Mouse (Mus musculus): ENCODE measurements at regions not wholly inside any gene's neighbourhood (a gene's known extent, or its start where the extent isn't known, plus 50 kb on each side); places are given as distances from the start of the nearest gene placed in this dataset.

DNA sequence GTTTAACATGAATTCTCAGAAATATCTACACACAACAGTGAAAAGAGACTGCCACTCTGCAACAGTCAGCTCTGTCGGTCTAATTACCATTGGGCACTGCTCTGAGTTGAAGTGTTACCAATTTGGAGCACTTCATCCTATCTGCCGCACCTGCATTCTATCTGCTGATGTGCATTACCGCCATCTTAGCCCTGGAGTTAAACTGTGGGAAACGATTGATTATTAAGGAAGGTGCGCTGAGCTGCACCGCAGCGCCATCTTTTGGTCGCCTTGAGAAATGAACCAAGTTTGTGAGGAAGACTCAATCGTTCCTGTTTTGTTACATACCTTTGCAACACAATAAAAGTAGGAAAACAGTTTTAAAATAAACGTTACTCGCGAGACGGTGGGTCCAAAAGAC is 110.5 kb downstream of the Rergl start:
- DNase-seq (ENCODE audit: low read depth, low spot score), result peak; percentile 80

DNA sequence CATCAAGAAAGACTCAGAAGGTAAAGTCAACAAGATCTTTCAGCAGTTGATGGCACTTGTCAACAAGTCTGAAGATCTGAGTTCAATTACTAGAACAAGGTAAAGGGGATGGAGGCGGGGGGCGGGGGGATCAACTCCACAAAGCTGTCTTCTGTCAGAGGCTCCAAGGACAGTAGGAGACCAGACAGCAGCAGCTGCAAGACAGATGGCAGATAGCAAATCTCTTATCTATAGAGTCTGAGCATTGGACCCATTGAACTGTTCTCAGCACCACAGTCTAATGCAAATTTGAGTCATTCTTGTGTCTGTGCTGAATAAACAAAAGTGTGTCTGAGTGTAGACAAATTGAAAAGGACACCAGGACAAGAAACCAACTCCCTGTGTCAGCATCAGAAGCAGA is 150.8 kb downstream of the Rergl start:
- peak; percentile 65 for DNase-seq (ENCODE audit: low read depth, low spot score)

DNA sequence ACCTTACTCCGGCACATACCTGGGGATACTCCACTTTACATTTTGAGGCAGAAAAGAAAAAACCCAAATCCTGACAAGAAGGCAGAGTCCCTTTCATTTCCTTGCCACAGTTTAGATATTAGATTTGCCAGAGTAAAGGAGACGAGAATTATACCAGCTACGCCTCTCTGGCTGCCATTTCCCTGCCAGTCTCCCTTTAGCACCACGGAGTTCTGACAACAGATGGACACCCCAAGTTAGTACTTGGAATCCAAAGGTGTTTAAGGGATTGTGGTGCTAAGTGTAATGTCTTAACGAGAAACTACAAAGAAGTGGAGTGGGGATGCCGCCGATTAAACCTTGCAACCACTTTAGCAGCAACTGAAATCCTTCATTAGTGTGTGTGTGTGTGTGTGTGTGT is 176.6 kb downstream of the Rergl start:
- no peak for DNase-seq (ENCODE audit: low read depth, low spot score)

DNA sequence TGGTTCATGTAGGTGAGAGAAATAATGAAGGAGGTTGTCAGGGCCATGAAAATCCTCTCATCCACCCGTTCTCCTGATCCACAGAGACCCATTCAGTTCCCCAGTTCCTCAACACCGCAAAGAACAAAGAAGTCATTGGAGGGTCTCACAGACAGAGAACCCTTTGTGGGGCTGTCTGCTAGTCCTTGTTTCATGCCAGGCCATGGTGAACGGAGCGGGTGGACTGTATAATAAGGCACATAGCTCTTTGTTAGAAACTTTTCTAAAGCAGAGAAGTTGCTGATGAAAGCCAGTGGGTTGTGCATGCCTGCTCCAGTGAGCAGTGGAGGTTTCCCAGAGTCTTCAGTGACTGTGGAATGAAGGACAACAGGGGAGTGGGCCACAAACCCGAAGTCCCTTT is 194.1 kb downstream of the Rergl start:
- DNase-seq (ENCODE audit: low read depth, low spot score), result no peak

DNA sequence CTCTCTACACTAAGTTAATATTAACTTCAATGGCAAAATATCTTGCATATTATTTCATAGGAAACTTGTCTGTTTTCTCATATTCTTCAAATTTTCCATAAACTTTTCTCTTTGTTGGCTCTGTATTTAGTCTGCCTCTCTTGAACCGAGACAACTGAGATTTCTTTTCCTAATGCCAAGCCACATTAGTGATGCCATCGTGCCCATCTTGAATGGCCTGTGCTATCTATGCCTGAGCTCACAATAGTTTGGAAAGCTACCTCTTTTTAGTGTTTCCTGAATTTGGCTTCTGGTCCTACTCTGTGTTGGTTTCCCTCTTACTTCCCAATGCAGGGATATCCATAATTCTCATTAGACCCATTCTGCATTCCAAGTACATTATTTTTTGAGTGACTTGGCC is 197.5 kb downstream of the Rergl start:
- DNase-seq (ENCODE audit: low read depth, low spot score), result no peak

DNA sequence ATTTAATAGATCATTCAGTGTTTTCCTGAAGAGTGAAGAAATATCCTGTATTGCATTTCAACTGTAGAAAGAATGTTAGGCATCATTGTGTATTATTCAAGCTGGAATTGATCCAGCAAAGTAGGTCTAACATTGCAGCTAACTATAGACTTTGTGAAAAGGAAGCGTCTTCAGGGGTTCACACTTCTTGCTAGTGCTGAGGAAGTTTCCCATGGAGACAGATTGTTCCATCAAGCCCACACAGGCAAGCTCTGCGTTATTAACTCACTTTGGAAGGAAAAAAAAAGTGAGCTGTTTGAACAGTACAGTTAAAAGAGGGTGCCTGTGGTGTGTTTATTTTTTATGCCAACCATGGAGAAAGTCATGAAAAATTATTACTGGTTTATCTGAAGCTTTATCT is 206.1 kb downstream of the Rergl start:
- DNase-seq (ENCODE audit: low read depth, low spot score), result no peak

DNA sequence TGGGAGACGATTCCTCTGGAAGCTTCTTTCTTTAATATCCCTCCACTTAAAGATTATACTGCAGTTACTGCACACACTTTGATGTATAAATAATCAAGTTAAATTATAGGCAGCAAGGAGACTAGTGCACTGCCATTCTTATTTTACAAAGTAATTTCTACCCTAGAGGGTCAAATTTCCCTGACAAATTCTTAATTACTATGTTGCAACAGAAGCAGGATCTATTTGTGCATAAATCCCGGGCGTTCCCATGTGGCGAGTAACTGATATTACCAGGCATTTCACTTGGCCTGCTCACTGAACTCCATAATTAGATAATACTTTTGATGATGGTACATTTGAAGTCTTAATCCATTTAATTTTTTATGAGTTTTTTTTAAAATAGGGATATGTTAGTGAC is 222.7 kb downstream of the Rergl start:
- no peak for DNase-seq (ENCODE audit: low read depth, low spot score)

DNA sequence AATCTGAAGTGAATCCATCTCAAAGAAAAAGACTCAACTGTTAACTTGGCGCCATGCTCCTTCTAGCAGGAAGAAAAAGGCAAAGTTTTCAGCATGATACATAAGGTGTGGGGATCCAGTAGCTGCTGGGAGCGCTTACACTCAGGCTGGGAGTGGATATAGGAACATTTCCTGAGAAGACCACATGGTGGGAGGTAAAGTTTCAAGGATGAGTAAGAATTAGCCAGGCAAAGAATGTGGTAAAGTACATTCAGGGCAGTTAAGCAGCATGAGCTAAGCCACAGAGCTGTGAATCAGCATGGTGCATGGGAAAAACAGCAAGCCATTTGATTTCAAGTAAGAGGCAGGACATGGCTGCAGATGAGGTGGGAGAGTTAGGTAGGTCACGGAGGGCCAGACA is 226.3 kb downstream of the Rergl start:
- DNase-seq (ENCODE audit: low read depth, low spot score), result no peak

DNA sequence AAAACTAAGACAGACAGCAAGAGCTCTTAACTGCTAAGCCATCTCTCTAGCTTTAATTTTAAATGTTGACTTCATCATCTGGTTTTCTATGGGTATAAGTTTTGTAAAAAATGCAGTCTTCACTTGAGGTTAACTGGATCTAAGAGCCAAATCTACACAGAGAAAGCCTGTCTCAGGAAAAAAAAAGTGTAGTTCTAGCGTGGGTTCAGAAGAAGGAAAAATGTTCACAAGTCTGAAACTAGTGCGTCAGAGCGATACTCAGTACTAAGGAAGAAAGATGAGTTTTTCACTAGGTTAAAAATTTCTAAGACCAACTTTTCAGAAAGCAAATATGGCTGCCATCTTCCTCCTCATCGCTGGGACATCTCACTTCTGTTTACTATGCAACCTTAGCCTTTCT is 248.1 kb downstream of the Rergl start:
- no peak for DNase-seq (ENCODE audit: low read depth, low spot score)

DNA sequence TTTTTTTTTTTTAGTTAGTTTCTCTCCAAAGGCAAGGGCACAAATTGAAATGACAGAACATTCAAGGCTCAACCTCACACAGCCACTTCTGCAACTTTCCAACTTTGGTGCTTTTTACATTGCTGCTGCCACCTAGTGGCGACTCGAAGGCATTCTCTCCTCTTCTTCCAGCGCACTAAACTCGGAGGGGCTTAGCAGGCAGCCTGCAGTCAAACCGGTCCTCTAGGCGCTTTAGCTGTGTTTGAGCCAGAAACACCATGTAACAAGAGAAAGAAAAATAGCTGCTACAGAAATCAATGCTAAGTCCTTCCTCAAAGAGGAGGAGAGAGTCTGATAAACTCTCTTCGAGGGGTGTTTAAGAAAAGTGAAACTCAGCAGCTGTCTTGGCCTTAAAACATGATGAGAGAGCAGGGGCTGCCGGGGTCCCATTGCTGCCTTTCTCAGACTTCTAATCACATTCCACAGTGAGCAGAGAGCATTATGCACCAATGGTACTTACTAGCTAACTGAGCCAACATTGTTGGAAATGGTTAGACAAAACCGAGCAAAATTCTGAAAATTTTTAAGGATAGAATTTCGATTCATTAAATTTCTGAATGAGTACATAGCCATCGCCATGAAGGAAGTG is 252.7 kb downstream of the Rergl start:
- peak; percentile 78 for DNase-seq (ENCODE audit: low read depth, low spot score)

DNA sequence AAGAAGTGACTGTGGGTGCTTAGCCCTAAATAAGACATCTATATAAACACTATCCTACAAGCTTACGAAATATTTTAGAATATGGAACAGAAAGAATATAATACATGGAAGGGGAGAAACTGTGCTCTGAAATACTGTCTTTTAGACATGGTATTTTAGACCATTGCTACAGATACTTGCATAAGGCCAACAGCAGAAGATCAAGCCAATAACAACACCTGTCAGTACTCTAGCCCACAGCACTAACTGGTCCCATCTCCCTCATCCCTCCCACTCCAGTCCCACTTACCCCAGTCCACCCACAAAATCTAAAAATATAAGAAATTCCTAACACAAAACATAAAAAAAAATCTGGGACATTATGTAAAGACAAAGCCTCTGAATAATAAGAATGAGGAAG is 275.6 kb downstream of the Rergl start:
- no peak for DNase-seq (ENCODE audit: low read depth, low spot score)

DNA sequence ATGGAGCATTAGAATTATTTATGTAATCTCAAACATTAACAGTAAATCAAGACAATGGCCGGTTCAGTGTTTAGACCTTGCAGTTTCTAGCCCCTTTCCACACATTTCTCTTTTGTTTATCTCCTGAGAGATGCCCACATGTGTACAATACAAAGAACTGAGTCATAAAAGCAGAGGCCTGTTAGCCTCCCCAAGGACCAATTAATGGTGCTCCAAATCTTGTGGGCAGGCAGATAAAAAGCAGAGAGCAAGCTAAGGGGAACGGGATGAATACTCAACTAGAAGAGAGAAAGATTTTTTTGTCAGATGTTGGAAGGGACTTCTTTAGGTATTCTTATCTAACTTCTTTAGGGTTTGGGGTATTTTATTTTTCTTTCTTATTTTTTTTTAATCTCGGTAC is 287.3 kb downstream of the Rergl start:
- no peak for DNase-seq (ENCODE audit: low read depth, low spot score)

DNA sequence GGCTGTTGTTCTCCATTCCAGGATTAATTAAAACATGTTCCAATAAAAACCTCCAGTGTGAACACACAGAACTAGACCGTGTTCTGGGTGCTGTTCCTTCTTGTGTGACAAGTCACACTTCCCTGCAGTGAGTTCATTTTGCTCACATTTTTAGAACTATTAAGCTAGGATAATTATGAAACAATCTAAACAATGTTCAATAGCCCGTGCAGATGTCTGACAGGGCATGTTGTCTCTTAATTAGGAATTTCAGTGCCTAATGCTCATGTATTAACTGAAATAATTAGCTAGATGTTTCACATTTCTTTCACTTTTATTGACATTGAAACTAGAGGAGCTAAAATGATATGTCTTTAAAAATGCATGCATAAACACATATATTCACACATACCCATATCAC is 291.5 kb downstream of the Rergl start:
- DNase-seq (ENCODE audit: low read depth, low spot score), result no peak

DNA sequence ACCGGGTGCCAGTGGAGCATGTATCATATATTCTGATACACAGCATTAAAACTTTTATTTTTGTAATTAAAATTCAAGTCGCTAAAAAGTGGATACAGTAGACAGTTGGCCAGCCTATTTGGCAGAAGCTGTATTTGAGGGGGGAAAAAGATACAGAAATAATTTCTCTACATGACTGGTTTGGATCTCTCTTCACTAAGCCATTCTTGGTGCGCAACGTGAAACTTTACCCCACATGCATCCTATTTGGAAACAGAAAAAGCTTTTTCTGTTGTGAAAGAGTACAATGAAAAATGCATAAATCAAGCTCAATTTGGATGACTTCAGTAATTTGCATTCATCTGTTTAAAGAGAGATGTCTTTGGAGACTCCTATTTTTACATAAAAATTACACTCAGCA is 303.2 kb downstream of the Rergl start:
- no peak for DNase-seq (ENCODE audit: low read depth, low spot score)

DNA sequence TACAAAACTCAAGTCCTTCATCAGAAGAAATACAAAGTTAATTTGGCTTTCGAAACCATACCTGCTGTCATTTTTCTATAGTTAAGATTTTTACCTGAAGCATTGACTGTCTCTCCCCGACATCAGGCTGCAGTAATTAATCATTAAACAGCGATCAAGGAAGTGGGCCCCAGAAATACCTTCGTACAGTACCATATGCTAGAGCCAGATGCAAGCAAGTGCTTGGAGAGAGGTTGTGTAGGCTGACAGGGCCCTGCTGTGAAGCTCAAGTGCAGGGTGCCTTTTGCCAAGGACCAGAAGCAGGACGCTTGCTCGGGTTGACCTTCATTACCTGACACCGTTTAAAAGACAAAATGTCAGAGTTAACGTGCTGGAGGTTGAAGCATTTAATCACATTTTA is 315.3 kb downstream of the Rergl start:
- peak; percentile 7 for DNase-seq (ENCODE audit: low read depth, low spot score)

DNA sequence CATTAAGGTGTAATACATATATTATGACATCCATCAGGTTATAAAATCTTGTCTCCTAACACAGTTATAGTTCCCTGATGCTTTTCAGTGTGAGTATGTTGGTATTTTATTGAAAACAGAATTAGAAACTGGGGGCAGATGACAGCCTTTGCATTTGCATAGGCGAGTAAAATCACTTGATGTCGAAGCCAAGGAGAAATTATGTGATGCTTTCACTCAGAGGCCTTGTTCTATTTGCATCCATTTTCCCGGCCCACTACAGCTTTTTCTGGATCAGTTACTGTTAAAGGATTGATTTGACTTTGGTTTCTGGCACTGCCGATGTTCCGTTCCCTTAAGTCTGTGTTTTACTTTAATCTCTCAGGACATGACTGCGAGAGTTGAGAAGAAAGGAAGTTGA is 341.4 kb downstream of the Rergl start:
- no peak for DNase-seq (ENCODE audit: low read depth, low spot score)

DNA sequence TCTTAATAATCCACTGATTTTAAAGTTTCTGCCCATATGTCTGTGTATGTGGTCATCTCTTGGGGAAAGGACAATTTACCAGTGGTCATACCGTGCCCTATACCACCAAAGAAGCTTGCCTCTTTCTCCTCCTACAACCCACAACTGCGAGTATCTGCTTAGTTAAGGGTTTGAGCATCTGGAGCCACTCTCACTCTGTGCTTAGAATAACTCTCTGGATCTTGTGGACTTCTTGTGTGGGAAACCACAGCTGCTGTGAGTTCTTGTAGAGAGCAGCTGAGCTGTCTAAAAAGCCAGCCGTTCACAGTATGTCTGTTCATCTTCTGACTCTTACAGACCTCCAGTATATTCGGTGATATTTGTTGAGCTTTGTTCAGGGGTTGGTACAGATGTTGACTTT is 342.0 kb downstream of the Rergl start:
- DNase-seq (ENCODE audit: low read depth, low spot score), result no peak

DNA sequence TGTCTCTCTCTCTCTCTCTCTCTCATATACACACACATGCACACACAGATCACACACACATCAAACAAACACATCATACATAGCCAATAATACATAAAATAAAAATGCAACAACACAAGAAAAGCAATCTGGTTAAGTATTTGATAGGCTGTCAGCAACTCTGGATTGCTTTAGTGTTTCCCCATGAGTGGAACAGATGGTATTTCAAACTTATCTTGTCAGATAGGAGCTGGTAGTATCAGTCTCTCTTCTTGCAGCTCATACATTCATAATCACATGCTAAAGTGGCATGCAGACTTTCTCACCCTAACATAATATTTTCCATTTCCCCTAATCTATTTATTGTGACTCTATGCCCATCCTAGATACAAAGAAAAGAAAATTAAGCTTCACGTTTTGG is 347.0 kb downstream of the Rergl start:
- DNase-seq (ENCODE audit: low read depth, low spot score), result no peak

DNA sequence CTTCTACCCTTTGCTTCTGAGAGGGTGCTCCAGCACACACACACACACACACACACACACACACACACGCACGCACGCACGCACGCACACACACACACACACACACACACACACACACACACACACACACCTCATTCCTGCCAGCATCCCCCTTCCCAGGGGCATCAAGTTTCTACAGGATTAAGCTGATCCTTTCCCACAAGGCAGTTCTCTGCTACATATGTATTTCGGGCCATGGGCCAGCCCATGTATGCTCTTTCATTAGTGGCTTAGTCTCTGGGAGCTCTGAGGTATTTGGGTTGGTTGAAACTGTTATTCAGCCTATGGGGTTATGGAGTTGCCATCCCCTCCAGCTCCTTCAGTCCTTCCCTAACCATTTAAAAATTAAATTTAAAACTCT is 366.1 kb downstream of the Rergl start:
- no peak for DNase-seq (ENCODE audit: low read depth, low spot score)

DNA sequence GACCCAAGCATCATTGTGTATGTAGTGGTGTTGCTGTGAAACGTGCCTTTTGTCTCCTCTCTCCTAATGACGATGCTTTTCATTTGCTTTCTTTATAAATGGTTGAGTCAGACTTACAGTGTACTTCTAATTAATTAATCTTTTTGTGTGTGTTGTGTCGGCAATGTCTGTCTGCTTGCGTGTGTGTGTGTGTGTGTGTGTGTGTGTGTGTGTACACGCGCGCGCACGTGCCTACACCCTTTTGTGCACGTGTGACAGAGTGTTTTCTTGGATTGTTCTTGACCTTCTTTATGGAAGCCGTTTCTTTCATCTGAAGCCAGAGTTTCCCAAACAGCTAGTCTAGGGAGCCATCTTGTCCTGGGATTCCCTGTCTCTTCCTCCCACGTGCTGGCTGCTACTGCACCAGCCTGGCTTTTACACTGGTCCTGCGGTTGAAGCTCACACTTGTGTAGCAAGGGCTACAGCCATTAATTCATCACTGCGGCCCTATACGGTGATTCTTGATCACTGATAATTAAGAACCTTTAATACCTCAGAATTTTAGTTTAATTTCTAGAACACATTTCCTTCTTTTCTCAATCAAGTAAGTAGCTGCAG is 369.6 kb downstream of the Rergl start:
- DNase-seq (ENCODE audit: low read depth, low spot score), result no peak

DNA sequence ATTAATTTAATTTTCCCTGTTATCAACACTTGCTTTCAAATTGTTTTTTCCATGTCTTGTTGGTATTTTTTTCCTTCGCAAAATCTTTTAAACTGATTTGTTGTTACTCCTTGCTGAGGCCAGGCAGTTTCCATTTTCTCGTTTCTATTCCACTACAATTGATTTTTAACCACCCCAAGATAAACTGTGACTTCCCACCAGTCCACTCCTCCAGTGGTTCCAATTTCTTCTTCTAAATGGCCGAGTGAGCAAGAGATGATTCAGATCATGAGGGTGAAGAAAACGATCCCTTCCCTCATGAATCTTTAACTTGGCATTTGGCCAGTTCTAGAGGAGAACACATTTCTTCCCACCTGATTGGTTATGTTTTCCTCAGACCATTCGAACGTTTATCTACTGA is 393.5 kb downstream of the Rergl start:
- DNase-seq (ENCODE audit: low read depth, low spot score), result no peak

DNA sequence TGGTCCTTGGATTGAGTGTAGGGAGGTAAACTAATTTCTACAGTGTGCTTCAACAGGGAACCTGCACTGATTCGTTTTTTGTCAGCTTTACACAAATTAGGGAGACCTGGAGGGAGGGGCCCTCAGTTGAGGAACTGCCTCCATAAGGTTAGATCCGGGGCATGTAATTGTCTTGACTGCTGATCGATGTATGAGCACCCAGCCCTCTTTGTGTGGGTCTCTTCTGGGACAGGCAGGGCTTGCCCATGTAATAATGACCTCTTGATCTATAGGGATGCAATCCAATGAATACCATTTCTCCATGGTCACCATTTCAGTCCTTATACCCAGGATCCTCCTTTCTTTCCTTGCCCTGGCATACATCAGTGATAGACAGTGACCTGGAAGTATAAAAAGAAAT is 398.4 kb downstream of the Rergl start:
- no peak for DNase-seq (ENCODE audit: low read depth, low spot score)

DNA sequence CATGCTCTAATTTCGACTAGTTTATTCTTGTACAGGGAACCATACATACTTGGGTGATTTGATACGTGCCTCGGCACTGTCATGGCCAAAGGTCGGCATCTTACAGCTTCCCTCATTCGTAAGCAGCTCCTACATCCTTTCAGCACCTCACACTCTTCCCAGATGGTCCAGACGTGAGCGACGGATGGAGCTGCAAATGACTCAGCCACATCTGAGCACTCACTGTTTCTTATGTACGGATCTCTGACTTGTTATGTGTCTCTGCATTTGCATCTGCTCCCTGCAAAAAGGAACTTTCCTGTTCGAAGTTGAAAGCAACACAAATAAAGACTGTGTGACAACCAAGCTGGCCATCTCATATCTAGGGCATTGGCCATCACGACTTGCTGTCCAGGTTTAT is 402.5 kb downstream of the Rergl start:
- DNase-seq (ENCODE audit: low read depth, low spot score), result no peak

DNA sequence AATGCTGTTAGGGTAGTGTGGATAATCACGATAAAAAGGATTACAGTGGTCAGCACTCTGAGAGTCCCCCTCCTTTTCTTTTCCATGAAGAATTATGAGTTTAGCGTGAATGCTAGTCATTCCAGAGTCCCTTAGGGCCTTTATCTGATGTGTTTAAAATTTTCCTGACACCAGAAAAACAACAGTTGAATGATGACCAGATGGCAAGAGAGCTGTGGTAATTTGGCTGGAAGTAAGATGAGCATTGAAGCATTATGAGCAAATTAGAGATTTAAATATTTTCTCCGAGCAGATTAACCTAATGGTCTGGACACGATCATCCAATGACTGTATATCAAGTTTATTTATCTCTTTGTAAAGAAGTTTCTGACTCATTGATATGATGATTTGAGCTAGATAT is 417.1 kb upstream of the Igbp1b start:
- DNase-seq (ENCODE audit: low read depth, low spot score), result no peak
